In the genomic region with DNA sequence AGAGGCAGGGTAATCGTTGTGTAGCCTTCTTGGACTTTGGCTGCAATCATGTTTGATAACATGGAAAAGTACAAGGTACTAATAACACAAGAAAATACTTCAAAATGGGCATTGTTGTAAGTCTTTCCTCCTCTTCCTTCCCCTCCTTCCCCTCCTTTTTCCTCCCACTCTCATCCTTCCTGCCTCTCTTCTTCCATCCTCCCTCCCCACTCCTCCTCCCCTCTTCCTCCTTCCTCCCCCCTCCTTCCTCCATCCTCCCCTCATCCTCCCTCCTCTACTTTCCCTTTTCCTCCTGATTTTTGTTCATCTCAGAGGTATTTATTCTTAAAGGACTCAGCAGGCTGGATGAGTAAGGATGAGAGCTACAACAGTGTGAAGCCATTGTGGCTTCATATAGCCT, we compare ENCODE assay signal across 9 mouse cellular contexts. TPM values are rescaled to one million over a fixed set of nuclear protein-coding genes. Genes with fewer than 3 reads are reported as not detected.
A peak's percentile ranks its signal among the peaks of the same experiment; 100 is the strongest.
DNase-seq lines count a peak whose midpoint lies in the region; ATAC-seq and TF ChIP-seq lines count a peak whose summit lies in the region.
"Had no signal": no experiment of that assay in that cellular context is flagged by ENCODE, and none has a peak within 500 bp of the region (broad histone marks: within the 10 kb centered on the region; RNA-seq: fewer than 3 reads in every experiment).

No protein-coding gene starts in this region.

- no peaks in the 10 kb centered on the region for H3K27me3 ChIP-seq in stomach, embryonic 14.5 days (ENCODE audit: control insufficient read depth, insufficient read depth, low read length)
- no peaks in the 10 kb centered on the region for H3K27me3 ChIP-seq in stomach, postnatal 0 days (ENCODE audit: control insufficient read depth, insufficient read depth, low read length)
- no peaks in the 10 kb centered on the region for H3K27me3 ChIP-seq in forebrain, postnatal 0 days (ENCODE audit: insufficient read depth, low read length)
- 0 out of 2 replicates have a peak, but pooled peaks cover 6% of the 10 kb centered on the region for H3K27me3 ChIP-seq in limb, embryonic 13.5 days

- no peak for TF ChIP-seq CTCF in stomach, postnatal 0 days (IDR thresholded peaks at IDR 0.05; ENCODE audit: low read depth)
- no peak for TF ChIP-seq CTCF in forebrain, postnatal 0 days (IDR thresholded peaks at IDR 0.05; ENCODE audit: low read depth)

- no peaks in the 10 kb centered on the region for H3K36me3 ChIP-seq in stomach, embryonic 14.5 days (ENCODE audit: control insufficient read depth, insufficient read depth, low read length)
- no peaks in the 10 kb centered on the region for H3K36me3 ChIP-seq in stomach, postnatal 0 days (ENCODE audit: control insufficient read depth, insufficient read depth, low read length)
- H3K36me3 ChIP-seq in forebrain, postnatal 0 days (ENCODE audit: insufficient read depth), result no peaks in the 10 kb centered on the region
- H3K36me3 ChIP-seq in limb, embryonic 13.5 days, result no peaks in the 10 kb centered on the region

- no peaks in the 10 kb centered on the region for H3K9me3 ChIP-seq in stomach, embryonic 14.5 days (ENCODE audit: control insufficient read depth, low read depth, low read length)
- no peaks in the 10 kb centered on the region for H3K9me3 ChIP-seq in stomach, postnatal 0 days (ENCODE audit: control insufficient read depth, low read length)
- H3K9me3 ChIP-seq in forebrain, postnatal 0 days (ENCODE audit: low read length), result no peaks in the 10 kb centered on the region
- H3K9me3 ChIP-seq in limb, embryonic 13.5 days, result no peaks in the 10 kb centered on the region

- 0 out of 2 replicates have a peak, but pooled peaks cover 8% of the 10 kb centered on the region for H3K4me1 ChIP-seq in stomach, embryonic 14.5 days (ENCODE audit: control insufficient read depth, insufficient read depth, low read length)
- H3K4me1 ChIP-seq in stomach, postnatal 0 days (replicated peaks; ENCODE audit: control insufficient read depth, insufficient read depth), result no peaks in the 10 kb centered on the region
- peaks cover 18% of the 10 kb centered on the region for H3K4me1 ChIP-seq in forebrain, postnatal 0 days (ENCODE audit: insufficient read depth)
- H3K4me1 ChIP-seq in limb, embryonic 13.5 days, result peaks cover 16% of the 10 kb centered on the region

- WGBS in stomach, embryonic 14.5 days, result 52% methylated on average over 1 of the region's 1 CpGs
- 58% methylated on average over 1 of the region's 1 CpGs for WGBS in stomach, postnatal 0 days
- 9% methylated on average over 1 of the region's 1 CpGs for WGBS in forebrain, postnatal 0 days
- WGBS in limb, embryonic 13.5 days, result 46% methylated on average over 1 of the region's 1 CpGs

- ATAC-seq in stomach, embryonic 14.5 days (ENCODE audit: insufficient number of reproducible peaks, insufficient read depth, low FRiP score, low read depth), result no peak
- no peak for ATAC-seq in stomach, postnatal 0 days (ENCODE audit: low FRiP score, low TSS enrichment)
- no peak for ATAC-seq in forebrain, postnatal 0 days
- ATAC-seq in limb, embryonic 13.5 days (ENCODE audit: low FRiP score, low read depth), result no peak

- H3K4me2 ChIP-seq in stomach, embryonic 14.5 days (replicated peaks; ENCODE audit: low read depth, low read length), result peak overlapping the region; percentile 11
- H3K4me2 ChIP-seq in stomach, postnatal 0 days (replicated peaks; ENCODE audit: low read depth), result no peak overlapping the region
- H3K4me2 ChIP-seq in forebrain, postnatal 0 days (ENCODE audit: low read depth), result peak overlapping the region; percentile 64
- peak overlapping the region; percentile 58 for H3K4me2 ChIP-seq in limb, embryonic 13.5 days (replicated peaks)

- no peak overlapping the region for H3K27ac ChIP-seq in stomach, embryonic 14.5 days (ENCODE audit: low read length)
- no peak overlapping the region for H3K27ac ChIP-seq in stomach, postnatal 0 days (replicated peaks)
- H3K27ac ChIP-seq in forebrain, postnatal 0 days (ENCODE audit: low read depth, low read length), result peak overlapping the region; percentile 97
- no peak overlapping the region for H3K27ac ChIP-seq in limb, embryonic 13.5 days

- H3K9ac ChIP-seq in stomach, embryonic 14.5 days (replicated peaks; ENCODE audit: low read depth, low read length), result no peak overlapping the region
- no peak overlapping the region for H3K9ac ChIP-seq in stomach, postnatal 0 days (ENCODE audit: low read length)
- peak overlapping the region; percentile 63 for H3K9ac ChIP-seq in forebrain, postnatal 0 days
- H3K9ac ChIP-seq in limb, embryonic 13.5 days, result no peak overlapping the region

- no peak overlapping the region for H3K4me3 ChIP-seq in stomach, embryonic 14.5 days (ENCODE audit: low read depth, low read length)
- no peak overlapping the region for H3K4me3 ChIP-seq in stomach, postnatal 0 days (ENCODE audit: low read depth, low read length)
- H3K4me3 ChIP-seq in forebrain, postnatal 0 days (ENCODE audit: low read depth, low read length), result peak overlapping the region; percentile 31
- no peak overlapping the region for H3K4me3 ChIP-seq in limb, embryonic 13.5 days

- no peak for TF ChIP-seq EP300 in stomach, postnatal 0 days (optimal IDR thresholded peaks at IDR 0.05)

- no peak for DNase-seq in stomach, postnatal 0 days (ENCODE audit: low spot score)
- DNase-seq in forebrain, postnatal 0 days, result no peak
- DNase-seq in adrenal gland, postnatal 36 days, result no peak
- no peak for DNase-seq in right cerebral cortex, postnatal 25 days
- DNase-seq in ovary, adult 18-20 months (ENCODE audit: low spot score), result no peak
- DNase-seq: adrenal gland, adult 2 months; heart, postnatal 14 days had no signal

RNA-seq across cellular contexts. Expression of a gene that starts 39.3 kb away (rescaled TPM):
- polyA plus RNA-seq in stomach, embryonic 14.5 days (2014; fragmentation: Nextera tagmentation; extraction: Ambion mirVana), result 417 and 432 TPM in 2 replicates
- 868 and 874 TPM in 2 replicates for polyA plus RNA-seq in stomach, postnatal 0 days (2015; fragmentation: Nextera tagmentation; extraction: Ambion mirVana)
- 66.6 and 71.0 TPM in 2 replicates for total RNA-seq in forebrain, postnatal 0 days (2014; rRNA removed)
- polyA plus RNA-seq in forebrain, postnatal 0 days (2015; fragmentation: Nextera tagmentation; extraction: Ambion mirVana), result 575 and 586 TPM in 2 replicates
- polyA plus RNA-seq in limb, embryonic 13.5 days (2015; fragmentation: Nextera tagmentation; extraction: Ambion mirVana), result 434 and 448 TPM in 2 replicates
- total RNA-seq in adrenal gland, postnatal 36 days (2021), result 100 to 1,000 TPM; 203 to 216 TPM
